Mouse (Mus musculus): ENCODE measurements around the gene Park7. TPM values are rescaled to one million over a fixed set of nuclear protein-coding genes. Genes with fewer than 3 reads are reported as not detected.

Gene Park7
- polyA plus RNA-seq, 1 experiment from 2014 or later, result 349 TPM

- H3K9ac ChIP-seq, result no peak overlapping the region
- H3K4me2 ChIP-seq, result no peak overlapping the region
- no peak overlapping the region for H3K27ac ChIP-seq
Measured at GRCm38 (mm10) chr4:150869276-150870197, 44.7 kb downstream of the Park7 start.

GRCm38 (mm10) chr4:150868859-150869258, 45.4 kb downstream of the Park7 start:
- Histone ChIP-seq H3K9ac (no peak overlapping the region), H3K4me2 (no peak overlapping the region), H3K36me3 (peaks cover 27% of the 10 kb centered on the region), H3K27me3 (no peaks in the 10 kb centered on the region), H3K9me3 (no peaks in the 10 kb centered on the region), H3K4me1 (peaks cover 40% of the 10 kb centered on the region), H3K27ac (no peak overlapping the region), H3K4me3 (no peak overlapping the region)
- WGBS, result 74% methylated on average over 2 of the region's 2 CpGs
- no peak for ATAC-seq (ENCODE audit: insufficient number of reproducible peaks, low FRiP score, low TSS enrichment, low read depth)

More at GRCm38 (mm10) chr4:150869276-150870197, 44.7 kb downstream of the Park7 start:
- H3K4me3 ChIP-seq, result no peak overlapping the region
- 53% methylated on average over 17 of the region's 17 CpGs for WGBS
- H3K27me3 ChIP-seq, result no peaks in the 10 kb centered on the region
- peaks cover 27% of the 10 kb centered on the region for H3K36me3 ChIP-seq
- H3K4me1 ChIP-seq, result peaks cover 40% of the 10 kb centered on the region
- H3K9me3 ChIP-seq, result no peaks in the 10 kb centered on the region
- no peak for ATAC-seq (ENCODE audit: insufficient number of reproducible peaks, low FRiP score, low TSS enrichment, low read depth)

DNA sequence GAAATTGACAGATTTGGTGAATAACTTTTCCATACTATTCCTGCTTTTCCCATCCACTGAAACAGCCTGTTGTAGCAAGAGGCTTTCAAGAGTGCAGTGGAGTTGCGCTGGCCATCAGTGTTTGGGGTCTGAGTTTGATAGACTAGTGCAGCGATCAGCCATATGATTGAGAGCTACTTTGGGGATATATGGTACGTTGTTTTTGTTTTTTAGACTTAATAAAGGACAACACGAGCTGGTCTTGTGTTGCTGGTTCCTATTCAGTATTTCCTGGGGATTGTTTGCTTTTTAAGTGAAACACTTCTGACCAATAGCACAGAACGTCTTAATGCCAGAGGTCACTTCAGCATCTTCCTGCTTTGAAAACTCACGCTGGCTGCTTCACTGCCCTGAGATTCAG, 46.1 kb downstream of the Park7 start:
- Histone ChIP-seq H3K9ac (no peak overlapping the region), H3K4me3 (no peak overlapping the region), H3K27ac (peak overlapping the region; percentile 0; the same call in 1 of the 2 replicates), H3K9me3 (no peaks in the 10 kb centered on the region), H3K4me2 (no peak overlapping the region), H3K27me3 (no peaks in the 10 kb centered on the region), H3K4me1 (peaks cover 40% of the 10 kb centered on the region), H3K36me3 (peaks cover 27% of the 10 kb centered on the region)
- no peak for ATAC-seq (ENCODE audit: insufficient number of reproducible peaks, low FRiP score, low TSS enrichment, low read depth)
- 77% methylated on average over 6 of the region's 6 CpGs for WGBS

DNA sequence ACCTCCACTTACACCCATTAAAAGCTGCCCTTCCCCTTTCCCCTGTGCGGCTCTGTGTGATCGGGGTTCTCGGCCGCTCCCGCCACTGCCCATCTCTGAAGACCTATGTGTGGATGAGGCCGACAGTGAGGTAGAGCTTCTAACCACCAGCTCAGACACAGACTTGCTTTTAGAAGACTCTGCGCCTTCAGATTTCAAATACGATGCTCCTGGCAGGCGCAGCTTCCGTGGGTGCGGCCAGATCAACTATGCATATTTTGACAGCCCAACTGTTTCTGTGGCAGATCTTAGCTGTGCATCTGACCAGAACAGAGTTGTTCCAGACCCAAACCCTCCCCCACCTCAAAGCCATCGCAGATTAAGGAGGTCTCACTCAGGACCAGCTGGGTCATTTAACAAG, 47.7 kb downstream of the Park7 start:
- Histone ChIP-seq H3K4me2 (no peak overlapping the region), H3K27me3 (no peaks in the 10 kb centered on the region), H3K27ac (no peak overlapping the region), H3K9ac (no peak overlapping the region), H3K36me3 (peaks cover 27% of the 10 kb centered on the region), H3K4me1 (peaks cover 30% of the 10 kb centered on the region), H3K4me3 (no peak overlapping the region), H3K9me3 (no peaks in the 10 kb centered on the region)
- 93% methylated on average over 12 of the region's 12 CpGs for WGBS
- ATAC-seq (ENCODE audit: insufficient number of reproducible peaks, low FRiP score, low TSS enrichment, low read depth), result no peak

GRCm38 (mm10) chr4:150866069-150866468, 48.2 kb downstream of the Park7 start:
- H3K27me3 ChIP-seq, result no peaks in the 10 kb centered on the region
- WGBS, result 86% methylated on average over 11 of the region's 11 CpGs
- no peak for ATAC-seq (ENCODE audit: insufficient number of reproducible peaks, low FRiP score, low TSS enrichment, low read depth)
- no peak overlapping the region for H3K9ac ChIP-seq
- no peaks in the 10 kb centered on the region for H3K9me3 ChIP-seq
- H3K27ac ChIP-seq, result no peak overlapping the region
- peaks cover 27% of the 10 kb centered on the region for H3K36me3 ChIP-seq
- no peak overlapping the region for H3K4me3 ChIP-seq
- H3K4me2 ChIP-seq, result no peak overlapping the region
- H3K4me1 ChIP-seq, result peaks cover 25% of the 10 kb centered on the region

DNA sequence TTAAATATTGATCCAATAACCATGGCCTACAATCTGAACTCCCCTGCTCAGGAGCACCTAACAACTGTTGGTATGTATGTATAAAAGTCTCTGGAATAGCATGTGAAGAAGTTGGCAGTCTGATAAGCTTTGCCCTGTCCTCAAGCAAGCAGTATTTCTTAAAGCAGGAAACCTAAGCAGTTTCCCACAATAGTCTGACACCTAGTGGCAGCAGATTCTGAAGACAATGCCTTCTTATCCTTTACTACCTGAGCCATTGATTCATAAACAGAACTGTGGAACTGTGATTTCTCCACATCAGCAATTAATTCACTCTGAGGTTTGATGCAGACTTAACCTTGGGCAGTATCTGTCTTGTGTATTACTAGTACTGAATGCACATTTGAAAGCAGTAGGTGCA, 48.9 kb downstream of the Park7 start:
- no peak for ATAC-seq (ENCODE audit: insufficient number of reproducible peaks, low FRiP score, low TSS enrichment, low read depth)
- no peak overlapping the region for H3K9ac ChIP-seq
- no peak overlapping the region for H3K4me3 ChIP-seq
- H3K36me3 ChIP-seq, result peaks cover 27% of the 10 kb centered on the region
- peaks cover 21% of the 10 kb centered on the region for H3K4me1 ChIP-seq
- no peak overlapping the region for H3K27ac ChIP-seq
- H3K27me3 ChIP-seq, result no peaks in the 10 kb centered on the region
- H3K9me3 ChIP-seq, result no peaks in the 10 kb centered on the region
- H3K4me2 ChIP-seq, result no peak overlapping the region

DNA sequence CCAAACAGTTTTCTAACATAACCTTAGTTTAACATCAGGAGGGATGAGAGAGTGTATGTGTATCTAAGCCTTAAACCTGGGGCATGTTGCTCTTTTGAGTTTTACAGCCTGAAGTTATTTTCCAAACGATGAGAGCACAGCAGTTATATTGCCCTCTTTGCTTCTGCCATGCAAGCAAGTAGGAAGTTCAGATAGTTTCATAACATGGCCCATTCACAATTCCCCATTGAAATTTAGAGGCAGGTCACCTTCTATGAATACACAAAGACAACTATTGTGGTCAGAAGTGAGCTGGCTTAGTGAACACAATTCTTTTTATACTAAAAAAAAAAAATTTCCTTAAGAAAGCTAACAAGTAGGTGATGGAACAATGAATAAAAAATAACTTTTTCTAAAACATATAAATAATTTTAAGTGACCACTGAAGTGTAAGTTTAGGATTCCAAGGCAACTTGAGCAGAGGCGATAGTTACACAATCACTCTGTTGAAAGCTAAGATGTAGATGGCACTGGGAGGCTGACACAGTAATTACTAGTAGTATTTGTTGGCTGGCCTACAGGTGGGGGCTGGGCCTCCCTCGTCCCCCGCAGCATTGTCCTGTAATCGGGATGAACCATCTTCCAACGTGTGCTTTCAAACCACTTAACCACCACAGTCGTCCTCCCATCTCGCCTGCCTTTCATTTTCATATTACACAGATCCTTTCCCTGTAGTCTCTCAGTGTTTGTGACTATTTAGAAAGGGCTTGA, 51.4 kb downstream of the Park7 start:
- Histone ChIP-seq H3K9ac (no peak overlapping the region), H3K27ac (no peak overlapping the region), H3K27me3 (no peaks in the 10 kb centered on the region), H3K36me3 (peaks cover 23% of the 10 kb centered on the region), H3K4me1 (peaks cover 9% of the 10 kb centered on the region; the same call in 1 of the 2 replicates), H3K4me3 (no peak overlapping the region), H3K4me2 (no peak overlapping the region), H3K9me3 (no peaks in the 10 kb centered on the region)
- WGBS, result 51% methylated on average over 8 of the region's 8 CpGs
- no peak for ATAC-seq (ENCODE audit: insufficient number of reproducible peaks, low FRiP score, low TSS enrichment, low read depth)

- Histone ChIP-seq H3K36me3 (peaks cover 7% of the 10 kb centered on the region; the same call in 1 of the 2 replicates), H3K9ac (no peak overlapping the region), H3K4me1 (peaks cover 16% of the 10 kb centered on the region), H3K9me3 (no peaks in the 10 kb centered on the region), H3K27me3 (no peaks in the 10 kb centered on the region), H3K4me2 (no peak overlapping the region), H3K27ac (no peak overlapping the region), H3K4me3 (no peak overlapping the region)
- WGBS, result 75% methylated on average over 2 of the region's 2 CpGs
- ATAC-seq (ENCODE audit: insufficient number of reproducible peaks, low FRiP score, low TSS enrichment, low read depth), result no peak
Measured at GRCm38 (mm10) chr4:150861161-150861560, 53.1 kb downstream of the Park7 start.

DNA sequence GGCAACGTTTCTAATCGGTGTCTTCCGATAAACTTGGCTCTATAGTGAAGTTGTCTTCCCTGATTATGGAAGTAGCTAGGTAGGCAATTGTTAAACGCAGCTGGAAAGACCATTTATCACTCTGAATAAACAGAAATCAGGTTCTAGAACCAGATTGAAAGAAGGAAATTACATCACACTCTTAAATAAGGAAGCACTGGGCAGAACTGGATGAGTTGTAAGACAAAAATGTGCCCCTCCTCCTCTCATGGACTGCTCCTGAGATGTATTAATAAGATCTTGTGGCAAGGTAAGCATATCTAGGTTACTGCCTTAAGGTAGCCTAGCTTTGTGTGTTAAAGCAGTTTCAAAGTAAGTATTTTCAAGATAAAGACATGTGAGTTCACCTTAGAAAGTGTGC, 53.7 kb downstream of the Park7 start:
- Histone ChIP-seq H3K4me3 (no peak overlapping the region), H3K9ac (no peak overlapping the region), H3K27ac (no peak overlapping the region), H3K9me3 (no peaks in the 10 kb centered on the region), H3K27me3 (no peaks in the 10 kb centered on the region), H3K4me1 (peaks cover 16% of the 10 kb centered on the region), H3K4me2 (no peak overlapping the region), H3K36me3 (peaks cover 1% of the 10 kb centered on the region; the same call in 1 of the 2 replicates)
- no peak for ATAC-seq (ENCODE audit: insufficient number of reproducible peaks, low FRiP score, low TSS enrichment, low read depth)
- WGBS, result 66% methylated on average over 4 of the region's 4 CpGs

- Histone ChIP-seq H3K4me2 (peak overlapping the region; percentile 77), H3K27ac (peak overlapping the region; percentile 96), H3K9me3 (no peaks in the 10 kb centered on the region), H3K27me3 (no peaks in the 10 kb centered on the region), H3K4me3 (peak overlapping the region; percentile 71), H3K36me3 (no peaks in the 10 kb centered on the region), H3K4me1 (peaks cover 16% of the 10 kb centered on the region), H3K9ac (peak overlapping the region; percentile 89)
- ATAC-seq (ENCODE audit: insufficient number of reproducible peaks, low FRiP score, low TSS enrichment, low read depth), result no peak; the same call in 1 of the 2 replicates
- under 1% methylated on average over 43 of the region's 43 CpGs for WGBS
Measured at GRCm38 (mm10) chr4:150855346-150855745, 58.9 kb downstream of the Park7 start.

GRCm38 (mm10) chr4:150854839-150855246, 59.4 kb downstream of the Park7 start:
- under 1% methylated on average over 47 of the region's 59 CpGs for WGBS
- Histone ChIP-seq H3K4me2 (peak overlapping the region; percentile 77), H3K36me3 (no peaks in the 10 kb centered on the region), H3K27me3 (no peaks in the 10 kb centered on the region), H3K27ac (peak overlapping the region; percentile 96), H3K4me3 (peak overlapping the region; percentile 71), H3K9me3 (no peaks in the 10 kb centered on the region), H3K4me1 (peaks cover 16% of the 10 kb centered on the region), H3K9ac (peak overlapping the region; percentile 89)
- peak; percentile 95 for ATAC-seq (ENCODE audit: insufficient number of reproducible peaks, low FRiP score, low TSS enrichment, low read depth)

All from limb, embryonic 15.5 days (tissue).